Mouse (Mus musculus) T-cell, adult 2 months (primary cell): ENCODE measurements at regions not wholly inside any gene's neighbourhood (a gene's known extent, or its start where the extent isn't known, plus 50 kb on each side); places are given as distances from the start of the nearest gene placed in this dataset.
"Not testable (repeated sequence)": the region's sequence is repeated elsewhere in the genome, so short reads cannot be mapped to it uniquely, and the experiment has no call there.

Source experiments
- DNase-seq: peaks from one replicate; pipeline ENCODE4 v3.0.0; 2022; ENCODE audit warnings: low spot score

- peak; percentile 85 for DNase-seq
These were observed 80.1 kb upstream of the Riok2 start for GRCm38 (mm10) chr17:17293932-17294534.

- DNase-seq = not testable (repeated sequence)
These were observed 79.1 kb upstream of the Riok2 start for GRCm38 (mm10) chr17:17295037-17295436.

- not testable (repeated sequence) for DNase-seq
These were observed 70.6 kb upstream of the Riok2 start for GRCm38 (mm10) chr17:17303496-17303895.
